Mouse (Mus musculus) gastrocnemius, adult 2 months (tissue): Measurements from ENCODE around the gene Dld. TPM values are rescaled to one million over a fixed set of nuclear protein-coding genes. Genes with fewer than 3 reads are reported as not detected.

ENCODE experiments used
- DNase-seq: peaks from one replicate; pipeline ENCODE4 v3.0.0; 2022
- H3K27ac ChIP-seq: fragments of 200-600 bp; 2 replicates; pipeline ENCODE4 v1.8.1; 2022; ENCODE audit warnings: mild to moderate bottlenecking
- H3K4me3 ChIP-seq: fragments of 200-600 bp; 2 replicates; pipeline ENCODE4 v1.8.1; 2022; ENCODE audit warnings: mild to moderate bottlenecking, moderate library complexity
- CTCF ChIP-seq: fragments of 200-600 bp; IDR thresholded peaks from 2 replicates; pipeline ENCODE4 v1.8.1; 2022; ENCODE audit warnings: antibody characterized with exemption, mild to moderate bottlenecking, moderate library complexity
- intact Hi-C: fragments of 180-260 bp; cut with DNase I; formaldehyde crosslinking; loops from one replicate; pipeline ENCODE4 v1.15.1; 2025
- total RNA-seq, 2 experiments: library from RNA; stranded (reverse); gene quantifications; 2 replicates each; pipeline ENCODE4 v1.2.3; 2021

The Dld gene
- total RNA-seq, 2 experiments from 2014 or later, result 181 to 256 TPM

- Histone ChIP-seq H3K27ac (no peak overlapping the region), H3K4me3 (no peak overlapping the region)
- TF ChIP-seq CTCF, result no peak
- DNase-seq, result peak; percentile 31
- intact Hi-C loops, result no loop called here
These were observed 51.5 kb downstream of the Dld start for GRCm38 (mm10) chr12:31299676-31300197.

DNA sequence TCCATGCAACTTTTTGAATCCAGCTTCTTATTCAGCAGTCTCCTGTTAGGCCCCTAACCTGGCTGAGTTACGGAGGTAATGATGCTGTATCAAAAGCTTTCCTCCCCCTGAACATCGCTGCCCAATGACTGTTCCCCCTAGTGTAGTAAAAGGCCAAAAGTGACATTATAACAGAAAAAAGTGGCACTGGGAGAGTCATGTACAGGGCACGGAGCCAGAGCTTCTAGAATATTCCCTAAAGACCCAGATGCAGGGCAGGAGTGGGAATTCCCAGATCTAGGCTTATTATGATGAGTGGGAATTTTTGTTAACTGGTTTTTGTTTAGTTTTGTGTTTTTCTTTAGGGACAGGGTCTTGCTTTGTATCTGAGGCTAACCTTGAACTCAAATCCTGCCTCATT, 52.1 kb downstream of the Dld start:
- no peak overlapping the region for H3K4me3 ChIP-seq
- no peak for DNase-seq
- no peak overlapping the region for H3K27ac ChIP-seq
- no peak for TF ChIP-seq CTCF
- intact Hi-C loops, result no loop called here

DNA sequence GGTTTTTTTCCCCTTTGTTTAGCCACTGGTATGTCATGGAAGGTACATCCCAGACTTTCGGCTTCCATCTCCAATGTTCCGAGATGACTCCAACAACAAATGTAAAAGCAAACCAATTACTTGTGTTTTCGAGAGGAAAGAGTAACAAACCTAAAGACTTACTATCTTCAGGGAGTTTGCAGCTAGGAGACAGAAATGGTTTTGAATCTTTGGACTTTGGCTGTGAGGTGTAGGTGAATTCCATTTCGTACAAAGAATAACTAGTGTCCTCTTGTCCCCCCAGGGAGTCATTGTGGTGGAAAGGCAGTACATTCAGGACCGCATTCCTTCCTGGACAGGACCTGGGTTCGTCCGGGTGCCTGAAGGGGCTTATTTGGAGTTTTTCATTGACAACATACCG, 52.7 kb downstream of the Dld start:
- Histone ChIP-seq H3K4me3 (no peak overlapping the region), H3K27ac (no peak overlapping the region)
- TF ChIP-seq CTCF, result no peak
- no peak for DNase-seq
- intact Hi-C loops, result no loop called here

DNA sequence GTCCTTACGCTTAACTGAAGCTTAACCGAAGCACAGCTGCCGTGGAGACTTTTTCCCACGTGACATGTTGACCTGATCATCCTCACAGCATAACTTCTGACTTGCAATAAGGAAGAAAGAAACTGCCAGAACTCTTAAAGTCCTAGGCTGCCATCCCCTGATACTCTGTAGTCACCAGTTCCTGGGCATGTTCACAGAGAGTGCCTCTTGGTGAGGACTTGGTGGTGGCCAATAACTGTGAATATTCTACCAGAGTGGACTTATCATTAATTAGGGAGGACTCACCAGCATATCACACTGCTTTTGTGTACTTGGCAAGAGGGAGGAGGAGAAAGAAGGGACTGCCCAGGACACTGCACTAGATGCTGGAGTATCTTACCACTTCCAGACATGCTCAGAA, 53.1 kb downstream of the Dld start:
- no peak overlapping the region for H3K27ac ChIP-seq
- no peak for DNase-seq
- no peak overlapping the region for H3K4me3 ChIP-seq
- TF ChIP-seq CTCF, result no peak
- intact Hi-C loops, result no loop called here

DNA sequence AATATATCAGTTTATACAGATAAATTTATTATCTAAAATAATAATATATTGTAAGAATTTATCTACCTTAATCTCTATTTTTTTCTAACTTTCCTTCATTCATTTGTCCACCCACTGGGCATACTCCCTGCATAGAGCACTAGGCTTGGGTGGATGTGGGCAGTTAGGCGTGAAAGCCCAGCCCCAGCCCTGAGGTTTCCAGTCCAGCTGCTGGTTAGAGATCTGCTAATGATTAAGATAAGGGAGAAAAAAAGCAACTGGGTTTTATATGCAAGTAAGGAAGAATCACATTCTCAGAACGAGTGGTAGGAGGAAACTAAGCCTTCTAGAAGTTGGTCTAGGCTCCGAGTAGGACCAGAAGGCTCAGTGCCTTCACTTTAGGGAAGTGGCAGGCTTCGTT, 55.2 kb downstream of the Dld start:
- intact Hi-C loops, result no loop called here
- Histone ChIP-seq H3K27ac (no peak overlapping the region), H3K4me3 (no peak overlapping the region)
- no peak for DNase-seq
- TF ChIP-seq CTCF, result no peak

- TF ChIP-seq CTCF, result no peak
- H3K27ac ChIP-seq, result no peak overlapping the region
- no peak for DNase-seq
- intact Hi-C loops, result no loop called here
- H3K4me3 ChIP-seq, result peak overlapping the region; percentile 3; the same call in 1 of the 2 replicates
These were observed 55.7 kb downstream of the Dld start for GRCm38 (mm10) chr12:31295505-31295904.

GRCm38 (mm10) chr12:31294996-31295395, 56.3 kb downstream of the Dld start:
- H3K4me3 ChIP-seq, result peak overlapping the region; percentile 3
- intact Hi-C loops, result no loop called here
- TF ChIP-seq CTCF, result no peak
- no peak overlapping the region; the same call in 1 of the 2 replicates for H3K27ac ChIP-seq
- no peak for DNase-seq

DNA sequence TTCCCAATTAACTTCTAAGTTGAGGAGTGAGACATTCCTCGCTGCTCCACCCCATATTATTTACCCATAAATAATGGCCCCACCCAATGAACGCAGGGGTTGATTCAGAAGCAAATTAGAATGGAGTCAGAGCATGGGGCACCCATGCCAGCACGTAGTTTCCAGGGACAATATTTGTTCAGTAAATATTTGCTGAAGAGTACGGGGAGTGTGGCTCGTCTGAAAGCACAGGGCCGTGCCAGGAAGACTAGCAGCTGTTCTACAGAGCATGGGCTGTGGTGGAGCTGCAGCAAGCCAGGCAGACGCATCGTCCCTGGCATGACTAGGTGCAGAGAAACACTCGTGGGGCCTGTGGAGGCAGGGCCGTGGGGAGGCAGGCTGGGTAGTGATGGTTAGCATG, 56.7 kb downstream of the Dld start:
- H3K4me3 ChIP-seq, result no peak overlapping the region
- no peak for DNase-seq
- no peak overlapping the region for H3K27ac ChIP-seq
- no peak for TF ChIP-seq CTCF
- intact Hi-C loops, result no loop called here

GRCm38 (mm10) chr12:31293361-31294142, 57.7 kb downstream of the Dld start:
- DNase-seq, result no peak
- no peak overlapping the region for H3K4me3 ChIP-seq
- H3K27ac ChIP-seq, result no peak overlapping the region
- no peak for TF ChIP-seq CTCF
- intact Hi-C loops, result no loop called here

DNA sequence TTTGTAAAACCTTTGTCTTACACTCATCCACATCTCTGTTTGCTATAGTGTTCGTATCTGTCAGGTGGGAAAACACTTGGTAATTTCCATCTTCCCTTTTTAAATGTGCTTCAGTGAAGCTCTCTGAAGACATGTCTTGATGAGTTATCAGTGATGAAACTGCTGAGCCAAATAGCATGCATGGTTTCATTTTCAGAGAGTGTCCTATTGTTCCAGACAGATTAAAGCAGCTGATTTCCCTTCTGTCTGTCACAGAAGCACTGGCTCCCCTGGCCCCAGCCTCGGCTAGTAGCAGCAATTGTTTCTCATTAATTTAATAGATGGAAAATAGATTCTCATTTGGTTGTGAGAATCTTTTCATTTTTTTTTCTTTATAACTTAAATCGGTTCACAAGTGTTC, 60.3 kb downstream of the Dld start:
- intact Hi-C loops, result no loop called here
- H3K4me3 ChIP-seq, result no peak overlapping the region
- no peak overlapping the region for H3K27ac ChIP-seq
- no peak for TF ChIP-seq CTCF
- DNase-seq, result no peak

DNA sequence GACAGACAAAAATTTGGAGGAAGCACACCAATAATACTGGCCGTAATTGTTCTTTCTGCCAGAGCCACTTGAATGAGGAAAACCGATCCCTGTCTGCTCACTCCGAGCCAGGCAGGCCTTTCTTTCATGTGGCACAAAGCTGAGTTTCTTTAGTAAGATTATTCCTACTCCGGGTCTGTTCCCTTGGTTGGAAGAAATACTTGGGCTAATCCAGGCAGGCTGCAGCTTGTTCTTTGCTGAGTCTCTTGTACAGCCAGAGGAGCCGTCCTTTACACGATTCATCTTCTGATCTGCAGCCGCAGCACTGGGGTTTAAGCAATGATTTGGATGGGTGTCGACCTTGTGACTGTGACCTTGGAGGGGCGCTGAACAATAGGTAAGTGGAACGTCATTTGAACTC, 62.2 kb downstream of the Dld start:
- Histone ChIP-seq H3K4me3 (no peak overlapping the region), H3K27ac (no peak overlapping the region)
- DNase-seq, result no peak
- no peak for TF ChIP-seq CTCF
- intact Hi-C loops, result no loop called here

DNA sequence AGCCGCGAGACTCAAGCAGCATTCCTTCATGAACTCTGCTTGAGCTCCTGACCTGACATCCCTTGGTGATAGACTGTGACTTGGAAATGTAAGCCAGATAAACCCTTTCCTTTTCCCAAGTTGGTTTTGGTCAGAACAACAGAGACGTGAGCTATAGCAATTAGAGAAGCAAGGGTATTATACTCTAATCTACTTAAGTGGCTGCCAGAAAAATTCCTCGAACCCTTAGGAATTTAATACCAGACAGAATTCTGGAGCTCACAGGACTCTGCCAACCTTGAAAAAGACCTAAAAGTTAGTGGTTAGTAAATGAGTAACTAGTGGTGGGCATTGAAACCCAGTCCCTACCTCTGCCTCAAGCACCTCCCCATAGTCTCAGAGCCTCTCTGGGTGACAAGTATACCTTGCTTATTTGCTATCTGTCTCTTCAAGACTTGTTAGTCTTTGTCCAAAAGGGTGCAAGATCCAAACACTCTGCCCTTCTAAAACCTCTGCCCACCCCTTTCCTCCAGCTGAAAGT, 67.6 kb downstream of the Dld start:
- no peak for TF ChIP-seq CTCF
- Histone ChIP-seq H3K4me3 (no peak overlapping the region), H3K27ac (no peak overlapping the region)
- intact Hi-C loops, result no loop called here
- no peak for DNase-seq

DNA sequence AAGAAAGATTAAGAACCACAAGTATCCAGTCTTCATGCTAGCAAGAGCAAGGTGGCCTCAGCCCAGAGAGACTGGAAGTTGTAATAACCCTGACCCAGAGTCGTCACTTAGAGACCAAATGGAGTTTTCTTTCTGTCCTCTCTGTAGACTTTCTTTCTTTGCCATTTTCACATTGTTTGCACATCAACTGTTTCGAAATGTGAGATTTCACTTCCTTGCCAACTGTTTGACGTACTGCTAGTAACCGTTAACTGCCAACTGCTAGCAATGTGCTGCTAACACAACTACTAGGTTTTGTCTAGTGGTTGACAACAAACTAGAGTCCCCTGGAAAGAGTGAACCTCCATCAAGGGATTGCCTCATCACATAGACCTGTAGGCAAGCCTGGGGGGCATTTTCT, 68.1 kb downstream of the Dld start:
- Histone ChIP-seq H3K4me3 (no peak overlapping the region), H3K27ac (no peak overlapping the region)
- no peak for DNase-seq
- intact Hi-C loops, result no loop called here
- no peak for TF ChIP-seq CTCF

GRCm38 (mm10) chr12:31282241-31282640, 69.0 kb downstream of the Dld start:
- TF ChIP-seq CTCF, result no peak
- intact Hi-C loops, result no loop called here
- Histone ChIP-seq H3K4me3 (no peak overlapping the region), H3K27ac (no peak overlapping the region)
- DNase-seq, result no peak

Other genes with a start within 250 kb of the Dld start
- gene Gm6993, start 110.7 kb downstream of the Dld start, total RNA-seq, result not detected
- 10 to 100 TPM; 12.9 to 15.9 TPM for gene Lamb1, start 86.2 kb downstream of the Dld start, total RNA-seq
- not detected for gene Slc26a3, start 39.4 kb upstream of the Dld start, total RNA-seq
- 10 to 100 TPM; 12.0 to 12.3 TPM for gene Cbll1, start 148.2 kb upstream of the Dld start, total RNA-seq
- gene Slc26a4, start 208.5 kb upstream of the Dld start, total RNA-seq, result not detected